Mouse (Mus musculus): ENCODE data around the gene Galnt10.

- TF ChIP-seq CTCF (IDR thresholded peaks at IDR 0.05): no peak
- no peak for TF ChIP-seq EP300 (IDR thresholded peaks at IDR 0.05)
These were observed 13.5 kb downstream of the Galnt10 start for GRCm38 (mm10) chr11:57658751-57659150.

Measured in lung, postnatal 0 days (tissue).